Comparison of ENCODE assay signal across 19 mouse cellular contexts in genomic region chr6:104974517-104974916, GRCm38 (mm10).
"Had no signal": no experiment of that assay in that cellular context is flagged by ENCODE, and none has a peak within 500 bp of the region (broad histone marks: within the 10 kb centered on the region; RNA-seq: fewer than 3 reads in every experiment).

No protein-coding gene starts in this region.

- DNase-seq: lung, adult 18-20 months; lung, embryonic 14.5 days; lung, postnatal 10 days; lung, postnatal 4 days; midbrain, embryonic 14.5 days; retina, postnatal 1 day; right cerebral cortex, adult 18-20 months; right cerebral cortex, postnatal 25 days; right cerebral cortex, postnatal 4 days; spleen, adult 18-20 months; thymus, adult 2 months; thymus, postnatal 25 days; thymus, postnatal 4 days had no signal

- H3K9me3 ChIP-seq: midbrain, embryonic 10.5 days; midbrain, embryonic 12.5 days; neural tube, embryonic 13.5 days; neural tube, embryonic 15.5 days had no signal

- H3K9ac ChIP-seq: lung, embryonic 14.5 days; midbrain, embryonic 12.5 days; neural tube, embryonic 13.5 days; neural tube, embryonic 15.5 days had no signal

- H3K27me3 ChIP-seq: midbrain, embryonic 12.5 days; neural tube, embryonic 13.5 days; neural tube, embryonic 15.5 days had no signal

- ATAC-seq: midbrain, embryonic 16.5 days had no signal

- H3K27ac ChIP-seq: midbrain, embryonic 10.5 days; midbrain, embryonic 12.5 days; neural tube, embryonic 13.5 days; neural tube, embryonic 15.5 days had no signal

- H3K4me3 ChIP-seq: midbrain, embryonic 10.5 days; midbrain, embryonic 12.5 days; myocyte; neural tube, embryonic 13.5 days; neural tube, embryonic 15.5 days had no signal

- H3K36me3 ChIP-seq: midbrain, embryonic 10.5 days; midbrain, embryonic 12.5 days; neural tube, embryonic 13.5 days; neural tube, embryonic 15.5 days had no signal

- H3K4me2 ChIP-seq: lung, embryonic 14.5 days; midbrain, embryonic 12.5 days; neural tube, embryonic 13.5 days; neural tube, embryonic 15.5 days had no signal

- H3K4me1 ChIP-seq: midbrain, embryonic 10.5 days; midbrain, embryonic 12.5 days; neural tube, embryonic 13.5 days; neural tube, embryonic 15.5 days had no signal
